Mouse (Mus musculus) liver, adult 2 months (tissue): ENCODE results near the gene Polr2j. TPM values are rescaled to one million over a fixed set of nuclear protein-coding genes. Genes with fewer than 3 reads are reported as not detected.

ENCODE experiments used
- DNase-seq: peaks from one replicate; pipeline ENCODE4 v3.0.0-alpha.2; 2011; ENCODE audit warnings: low read depth, low spot score; ENCODE audit errors: extremely low read depth
- H3K27ac ChIP-seq: fragments of 200-500 bp; replicated peaks from 2 replicates; pipeline ENCODE4 v1.5.1; 2012; ENCODE audit warnings: low read depth, mild to moderate bottlenecking, control low read depth, inconsistent platforms, low read length; ENCODE audit not compliant: insufficient read depth
- H3K27me3 ChIP-seq: fragments of 200-500 bp; 2 replicates; pipeline ENCODE4 v1.6.1; 2012; ENCODE audit warnings: mild to moderate bottlenecking, moderate library complexity, low read length, inconsistent platforms; ENCODE audit not compliant: control insufficient read depth, insufficient read depth
- H3K36me3 ChIP-seq: fragments of 200-500 bp; 2 replicates; pipeline ENCODE4 v1.6.1; 2012; ENCODE audit warnings: low read length, inconsistent platforms; ENCODE audit not compliant: control insufficient read depth, insufficient read depth
- H3K4me1 ChIP-seq: fragments of 200-500 bp; 2 replicates; pipeline ENCODE4 v1.6.1; 2011; ENCODE audit warnings: low read length; ENCODE audit not compliant: control insufficient read depth, insufficient read depth
- H3K4me3 ChIP-seq: fragments of 200-500 bp; 2 replicates; pipeline ENCODE4 v1.5.1; 2011; ENCODE audit warnings: low read depth, mild to moderate bottlenecking, control low read depth, low read length, moderate library complexity; ENCODE audit not compliant: insufficient read depth
- H3K79me2 ChIP-seq: fragments of 200-500 bp; 2 replicates; pipeline ENCODE4 v1.6.1; 2012; ENCODE audit warnings: inconsistent platforms, mild to moderate bottlenecking, low read length, moderate library complexity; ENCODE audit not compliant: control insufficient read depth, insufficient read depth
- H3K9ac ChIP-seq: fragments of 200-500 bp; 2 replicates; pipeline ENCODE4 v1.6.1; 2012; ENCODE audit warnings: low read depth, mild to moderate bottlenecking, control low read depth, inconsistent platforms, low read length
- CTCF ChIP-seq: fragments of 200-500 bp; IDR thresholded peaks from 2 replicates; pipeline ENCODE4 v1.5.1; 2011; ENCODE audit warnings: low read depth, low read length, control low read depth
- POLR2A ChIP-seq: fragments of 200-500 bp; IDR thresholded peaks from 2 replicates; pipeline ENCODE4 v1.6.1; 2011; ENCODE audit warnings: low read length, control low read depth; ENCODE audit not compliant: insufficient read depth; ENCODE audit errors: extremely low read depth
- WGBS: fragments of 180-500 bp; shearing (Covaris S2); methylation state at CpG from one replicate; pipeline ENCODE4 v1.1.7; 2018; 5-methylcytosine and 5-hydroxymethylcytosine counted together
- polyA plus RNA-seq: library from polyadenylated mRNA; depleted of rRNA; stranded (reverse); fragments of >200 nt; gene quantifications from 2 replicates; pipeline ENCODE4 v1.2.3, GENCODE M21; 2012
- total RNA-seq: library from RNA; depleted of rRNA; stranded (reverse); fragments of >200 nt; gene quantifications from 2 replicates; pipeline ENCODE4 v1.2.3, GENCODE M21; 2014

Gene Polr2j
- total and polyA plus RNA-seq, 2 experiments, result 36.1 to 46.1 TPM

- H3K27me3 ChIP-seq, result no peaks in the 10 kb centered on the region
- no peak for TF ChIP-seq CTCF
- TF ChIP-seq POLR2A, result no peak
- WGBS, result 86% methylated on average over 8 of the region's 8 CpGs
- no peak overlapping the region for H3K27ac ChIP-seq
- no peaks in the 10 kb centered on the region for H3K79me2 ChIP-seq
- no peak overlapping the region for H3K4me3 ChIP-seq
- no peaks in the 10 kb centered on the region for H3K4me1 ChIP-seq
- no peaks in the 10 kb centered on the region for H3K36me3 ChIP-seq
- no peak overlapping the region for H3K9ac ChIP-seq
- DNase-seq, result no peak
Observed at GRCm38 (mm10) chr5:136165246-136165645, 48.8 kb downstream of the Polr2j start.

GRCm38 (mm10) chr5:136167296-136167695 is 50.9 kb downstream of the Polr2j start:
- H3K4me3 ChIP-seq, result no peak overlapping the region
- WGBS, result 91% methylated on average over 4 of the region's 4 CpGs
- H3K79me2 ChIP-seq, result no peaks in the 10 kb centered on the region
- DNase-seq, result no peak
- H3K36me3 ChIP-seq, result no peaks in the 10 kb centered on the region
- no peak for TF ChIP-seq CTCF
- TF ChIP-seq POLR2A, result no peak
- peaks cover 13% of the 10 kb centered on the region for H3K4me1 ChIP-seq
- no peaks in the 10 kb centered on the region for H3K27me3 ChIP-seq
- no peak overlapping the region for H3K9ac ChIP-seq
- no peak overlapping the region for H3K27ac ChIP-seq

- no peak for DNase-seq
- 98% methylated on average over 3 of the region's 3 CpGs for WGBS
- Histone ChIP-seq H3K4me3 (no peak overlapping the region), H3K4me1 (peaks cover 13% of the 10 kb centered on the region), H3K9ac (no peak overlapping the region), H3K27ac (no peak overlapping the region), H3K79me2 (no peaks in the 10 kb centered on the region), H3K27me3 (no peaks in the 10 kb centered on the region), H3K36me3 (no peaks in the 10 kb centered on the region)
- TF ChIP-seq POLR2A, result no peak
- peak; percentile 28; the same call in 1 of the 2 replicates for TF ChIP-seq CTCF
Observed at GRCm38 (mm10) chr5:136168071-136168470, 51.6 kb downstream of the Polr2j start.

- peaks cover 13% of the 10 kb centered on the region for H3K4me1 ChIP-seq
- H3K79me2 ChIP-seq, result no peaks in the 10 kb centered on the region
- no peak for DNase-seq
- 0 out of 2 replicates have a peak overlapping the region, but pooled peaks have one; percentile 22 for H3K27ac ChIP-seq
- 33% methylated on average over 15 of the region's 15 CpGs for WGBS
- TF ChIP-seq POLR2A, result no peak
- no peak for TF ChIP-seq CTCF
- no peaks in the 10 kb centered on the region for H3K27me3 ChIP-seq
- H3K4me3 ChIP-seq, result peak overlapping the region; percentile 54
- no peaks in the 10 kb centered on the region for H3K36me3 ChIP-seq
- H3K9ac ChIP-seq, result peak overlapping the region; percentile 43
Observed at GRCm38 (mm10) chr5:136169626-136170511, 53.4 kb downstream of the Polr2j start.

GRCm38 (mm10) chr5:136170512-136171362 is 54.3 kb downstream of the Polr2j start, which contains the start of gene Orai2:
Orai2 (minus strand) TSS chr5:136170713.
- WGBS, result 2% methylated on average over 49 of the region's 49 CpGs
- DNase-seq, result no peak
- TF ChIP-seq POLR2A (no peak), CTCF (no peak)
- Histone ChIP-seq H3K27ac (0 out of 2 replicates have a peak within 1 kb of the TSS, but pooled peaks have one; percentile 22), H3K27me3 (no peaks in the 10 kb centered on the region), H3K4me3 (peak within 1 kb of the TSS; percentile 54), H3K79me2 (no peaks in the 10 kb centered on the region), H3K4me1 (peaks cover 13% of the 10 kb centered on the region), H3K9ac (peak within 1 kb of the TSS; percentile 48), H3K36me3 (no peaks in the 10 kb centered on the region)
